Mouse (Mus musculus) cerebellum, adult 18-20 months (tissue): ENCODE measurements around the gene Fry.

Experiments
- DNase-seq, 2 experiments: peaks; one replicate each; pipeline ENCODE4 v3.0.0; 2021

Gene Fry

DNA sequence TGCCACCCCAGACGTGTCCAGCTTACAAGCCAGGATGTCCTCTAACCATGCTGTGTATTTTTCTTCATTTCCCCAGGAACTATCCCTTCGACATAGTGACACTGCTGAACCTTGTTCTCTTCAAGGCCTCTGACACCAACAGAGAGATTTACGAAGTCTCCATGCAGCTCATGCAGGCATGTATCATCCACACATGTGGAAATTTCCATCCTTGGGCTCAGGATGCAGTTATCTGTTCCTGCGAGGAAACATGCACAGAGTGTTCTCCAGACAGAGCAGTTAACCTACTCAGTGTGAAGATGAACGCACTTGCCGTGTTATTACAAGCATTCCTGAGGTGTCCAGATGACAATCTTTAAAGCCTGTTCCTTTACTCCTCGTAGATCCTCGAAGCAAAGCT lies 286.4 kb downstream of the Fry start:
- DNase-seq, result no peak

DNA sequence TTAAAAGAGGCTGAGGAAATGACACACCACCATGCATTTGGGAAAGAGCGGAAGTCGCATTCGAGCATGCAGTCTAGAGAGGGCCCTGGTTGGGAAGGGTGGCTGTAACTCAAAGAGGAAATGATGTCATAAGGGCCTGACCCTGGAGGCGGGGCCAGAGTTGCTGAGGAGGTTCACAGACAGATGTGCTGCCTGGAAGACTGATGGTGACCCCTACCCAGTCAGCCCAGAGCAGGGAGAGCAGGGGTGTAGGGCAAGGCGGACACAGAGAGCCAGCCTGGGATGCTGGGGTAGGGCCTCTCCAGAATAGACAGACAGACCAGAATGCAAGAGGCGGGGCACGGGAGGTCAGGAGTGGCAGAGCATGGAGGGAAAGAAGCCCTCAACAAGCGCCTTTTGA lies 290.5 kb downstream of the Fry start:
- DNase-seq, result no peak

DNA sequence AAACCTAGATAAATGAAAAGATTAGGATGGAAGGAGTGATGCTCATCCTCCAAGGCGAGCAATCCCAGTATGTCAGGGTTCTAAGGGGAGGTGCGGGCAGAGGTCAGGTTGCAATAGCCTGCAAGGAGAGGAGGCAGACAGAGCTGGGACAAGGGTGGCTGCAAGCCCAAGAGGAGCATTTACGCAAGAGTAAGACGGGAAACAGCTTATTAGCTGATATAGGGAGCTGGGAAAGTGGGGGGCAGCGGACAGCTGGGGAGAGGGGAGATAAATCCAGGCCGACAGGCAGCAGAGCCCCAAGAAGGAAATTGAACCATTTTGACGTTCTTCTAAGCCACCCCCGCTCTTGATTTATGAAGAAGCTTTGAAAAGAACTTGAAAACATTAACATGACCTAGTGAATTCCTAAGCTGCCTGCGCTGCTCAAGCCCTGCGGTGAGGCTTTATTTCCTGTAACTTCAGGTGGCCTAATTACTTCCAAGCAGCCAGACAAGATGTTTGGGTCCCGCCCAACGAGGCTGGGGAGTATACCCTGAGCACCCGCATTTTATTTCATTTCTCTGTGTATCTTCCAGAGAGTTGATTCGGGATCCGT lies 291.1 kb downstream of the Fry start:
- no peak for DNase-seq

DNA sequence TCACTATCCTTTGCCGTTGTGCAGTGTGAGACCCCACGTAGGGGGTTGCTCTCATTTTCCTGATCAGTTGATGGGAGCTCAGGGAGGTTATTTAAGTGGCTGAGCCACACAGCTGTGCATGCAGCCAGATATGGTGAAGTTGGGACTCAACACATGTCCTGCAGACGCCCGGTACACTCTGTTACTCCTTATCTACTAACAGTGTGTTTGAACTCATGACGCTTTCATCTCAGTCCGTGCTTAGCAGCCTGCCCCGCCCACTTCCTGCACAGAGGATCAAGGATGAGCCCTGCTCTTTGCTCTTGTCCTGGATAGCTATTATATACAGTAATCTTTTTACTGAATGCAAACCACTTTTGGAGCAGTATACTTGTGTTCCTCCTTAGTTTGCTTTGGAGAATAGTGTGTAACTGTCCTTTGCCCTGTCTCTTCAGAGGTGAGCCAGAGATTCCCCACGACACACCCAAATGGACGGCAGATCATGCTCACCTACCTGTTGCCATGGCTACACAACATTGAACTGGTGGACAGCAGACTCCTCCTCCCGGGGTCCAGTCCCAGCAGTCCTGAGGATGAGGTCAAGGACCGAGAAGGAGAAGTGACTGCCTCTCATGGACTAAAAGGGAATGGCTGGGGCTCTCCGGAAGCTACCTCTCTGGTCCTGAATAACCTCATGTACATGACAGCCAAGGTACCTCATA lies 294.5 kb downstream of the Fry start:
- DNase-seq, result no peak

DNA sequence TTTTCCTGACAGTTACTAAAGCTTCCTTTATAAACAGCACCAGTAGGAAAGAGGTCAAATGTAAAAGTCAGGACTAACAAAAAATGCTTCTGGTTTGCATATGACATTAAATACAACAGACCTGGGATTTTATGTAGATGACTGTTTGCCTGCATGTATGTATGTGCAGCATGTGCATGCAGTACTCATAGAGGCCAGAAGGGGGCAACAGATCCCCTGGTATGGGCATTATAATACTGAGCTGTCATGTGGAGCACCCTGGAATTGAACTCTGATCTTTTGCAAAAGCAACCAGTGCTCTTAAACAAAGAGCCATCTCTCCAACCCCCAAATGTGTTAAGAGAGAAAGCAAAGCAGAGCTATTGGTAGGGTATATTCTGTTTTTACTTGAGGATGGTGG lies 296.4 kb downstream of the Fry start:
- DNase-seq, result no peak

DNA sequence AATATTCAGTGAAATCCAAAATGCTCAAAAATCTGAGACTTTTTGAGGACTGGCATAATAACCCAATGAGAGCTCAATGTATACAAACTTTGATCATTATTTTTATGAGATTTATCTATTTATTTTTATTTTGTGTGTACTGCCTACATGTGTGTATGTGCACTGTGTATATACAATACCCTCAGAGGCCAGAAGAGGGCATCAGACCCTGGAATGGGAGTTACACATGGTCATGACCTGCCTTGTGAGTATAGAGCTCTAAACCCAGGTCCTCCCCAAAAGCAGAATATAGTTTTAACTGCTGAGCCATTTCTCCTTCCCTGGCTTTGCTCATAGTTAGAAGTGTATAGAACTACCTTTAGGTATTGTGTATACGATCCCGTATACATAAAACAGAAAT lies 298.8 kb downstream of the Fry start:
- DNase-seq, result no peak

DNA sequence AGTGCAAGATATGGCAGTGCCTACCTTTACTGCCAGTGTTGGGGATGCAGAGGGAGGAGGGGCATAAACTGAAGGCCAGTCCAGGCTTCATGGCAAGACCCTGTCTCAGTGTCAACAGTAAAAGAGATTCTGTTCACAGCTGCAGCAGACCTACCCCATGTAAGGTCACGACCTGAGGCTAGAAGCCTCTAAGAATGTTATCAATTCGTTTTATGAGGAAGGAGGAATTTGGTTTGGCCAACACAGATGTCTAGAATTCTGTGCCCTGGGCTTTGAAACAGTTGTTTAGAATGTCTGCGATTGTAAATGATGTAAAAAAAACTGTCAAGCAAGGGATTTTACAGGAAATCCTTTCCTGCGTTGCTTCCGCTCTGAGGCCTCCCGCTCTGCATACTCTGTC lies 299.6 kb downstream of the Fry start:
- DNase-seq, result no peak

DNA sequence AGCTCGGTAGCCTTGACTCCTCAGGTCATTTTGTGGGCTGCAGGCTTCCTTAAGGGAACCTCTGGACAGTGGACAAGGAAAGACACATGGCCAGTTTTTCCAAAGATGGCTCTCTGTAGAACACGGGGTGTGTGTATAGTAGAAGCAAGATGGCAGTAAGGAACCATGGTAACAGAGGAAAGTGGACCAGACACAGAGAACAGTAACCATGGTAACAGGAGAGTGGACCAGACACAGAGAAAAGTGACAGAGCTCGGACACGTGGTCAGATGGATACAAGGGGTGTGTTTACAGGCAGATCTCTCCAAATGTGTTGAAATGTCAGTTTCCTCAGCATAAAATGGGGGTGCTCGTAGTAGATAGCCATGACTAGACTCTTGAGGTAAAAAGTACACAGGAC lies 306.6 kb downstream of the Fry start:
- no peak for DNase-seq

DNA sequence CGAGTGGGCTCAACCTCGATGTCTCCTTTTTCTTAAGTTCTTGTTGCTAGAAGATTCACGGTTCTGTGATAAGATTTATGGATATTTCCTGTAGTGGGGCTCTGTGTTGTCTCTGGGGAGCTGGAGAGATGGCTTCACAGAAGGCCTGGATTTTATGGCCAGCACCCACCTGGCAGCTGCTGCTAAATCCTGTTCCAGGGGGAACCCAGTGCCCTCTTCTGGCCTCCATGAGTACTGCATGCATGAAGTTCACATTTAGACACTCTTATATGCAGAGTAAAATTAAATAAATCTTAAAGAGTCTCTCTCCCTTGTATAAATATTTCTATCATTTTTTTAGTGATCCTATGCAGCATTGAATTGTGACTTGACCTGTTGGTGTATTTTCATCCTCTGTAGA lies 308.1 kb downstream of the Fry start:
- DNase-seq, result peak; percentile 61 to 65

DNA sequence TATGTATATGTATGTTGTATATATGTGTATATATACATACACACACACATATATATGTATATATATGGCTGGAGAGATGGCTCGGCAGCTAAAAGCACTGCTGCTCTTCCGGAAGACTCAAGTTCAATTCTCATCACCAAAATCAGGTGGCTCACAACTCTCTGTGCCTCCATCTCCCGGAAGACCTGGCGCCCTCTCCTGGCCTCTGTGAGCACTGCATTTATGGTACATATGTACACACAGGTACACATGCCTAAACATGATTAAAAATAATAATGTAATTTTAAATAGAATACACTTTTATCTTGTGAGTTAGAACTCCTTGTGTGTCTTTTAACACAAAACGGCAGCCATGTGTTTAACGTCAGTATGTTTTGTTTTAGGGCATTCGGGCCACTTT lies 312.8 kb downstream of the Fry start:
- peak in 1 of 2 experiments; percentile 39 for DNase-seq

DNA sequence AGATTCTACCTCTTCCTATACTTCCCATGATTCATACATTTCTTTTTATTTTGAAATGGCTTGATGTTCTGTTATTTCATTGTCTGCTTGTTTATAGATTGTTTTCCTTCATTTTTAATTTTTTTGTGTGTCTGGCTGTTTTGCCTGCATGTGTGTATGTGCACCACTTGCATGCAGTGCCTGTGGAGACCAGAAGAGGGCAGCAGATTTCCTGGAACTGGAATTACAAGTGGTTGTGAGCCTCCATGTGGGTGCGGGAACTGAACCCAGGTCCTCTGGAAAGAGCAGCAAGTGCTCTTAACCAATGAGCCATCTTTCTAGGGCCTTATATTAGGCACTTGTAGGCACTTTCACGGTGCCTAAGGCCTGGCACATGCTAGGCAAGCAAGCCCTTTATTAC lies 314.5 kb downstream of the Fry start:
- no peak for DNase-seq

DNA sequence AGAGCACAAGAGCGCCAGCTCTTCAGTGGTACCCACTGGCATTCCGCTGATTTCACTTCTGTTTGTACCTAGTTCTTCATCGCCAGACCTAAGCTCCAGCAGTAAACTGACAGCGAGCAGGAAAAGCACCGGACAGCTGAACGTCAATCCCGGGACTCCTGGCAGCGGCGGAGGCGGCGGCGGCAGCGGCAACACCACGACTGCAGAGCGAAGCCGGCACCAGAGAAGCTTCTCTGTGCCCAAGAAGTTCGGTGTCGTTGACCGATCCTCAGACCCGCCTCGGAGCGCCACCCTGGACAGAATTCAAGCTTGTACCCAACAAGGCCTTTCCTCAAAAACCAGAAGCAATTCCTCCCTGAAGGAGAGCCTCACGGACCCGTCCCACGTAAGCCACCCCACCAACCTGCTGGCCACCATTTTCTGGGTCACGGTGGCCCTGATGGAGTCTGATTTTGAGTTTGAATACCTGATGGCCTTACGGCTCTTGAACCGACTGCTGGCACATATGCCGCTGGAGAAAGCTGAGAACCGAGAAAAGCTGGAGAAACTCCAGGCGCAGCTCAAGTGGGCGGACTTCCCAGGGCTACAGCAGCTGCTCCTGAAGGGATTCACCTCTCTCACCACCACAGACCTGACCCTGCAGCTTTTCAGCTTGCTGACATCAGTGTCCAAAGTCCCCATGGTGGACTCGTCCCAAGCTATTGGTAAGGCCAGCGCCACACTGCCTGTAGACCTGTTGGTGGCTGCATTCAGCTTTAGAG lies 318.4 kb downstream of the Fry start:
- peak; percentile 80 to 84 for DNase-seq

DNA sequence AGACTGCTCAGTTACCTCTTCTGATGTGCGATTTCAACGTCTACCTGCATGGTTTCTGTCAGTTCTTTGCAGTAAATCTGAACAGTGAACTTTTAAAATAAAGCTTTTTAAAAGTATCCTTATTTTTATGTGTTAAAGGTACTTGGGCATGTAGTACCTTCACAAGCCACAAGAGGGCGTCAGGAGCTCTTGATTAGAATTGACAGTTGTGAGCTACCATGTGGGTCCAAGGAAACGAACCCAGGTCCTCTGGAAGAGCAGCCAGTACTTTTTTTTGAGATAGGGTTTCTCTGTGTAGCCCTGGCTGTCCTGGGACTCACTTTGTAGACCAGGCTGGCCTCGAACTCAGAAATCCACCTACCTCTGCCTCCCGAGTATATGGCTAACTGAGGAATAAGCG lies 323.2 kb downstream of the Fry start:
- peak; percentile 29 to 51 for DNase-seq

DNA sequence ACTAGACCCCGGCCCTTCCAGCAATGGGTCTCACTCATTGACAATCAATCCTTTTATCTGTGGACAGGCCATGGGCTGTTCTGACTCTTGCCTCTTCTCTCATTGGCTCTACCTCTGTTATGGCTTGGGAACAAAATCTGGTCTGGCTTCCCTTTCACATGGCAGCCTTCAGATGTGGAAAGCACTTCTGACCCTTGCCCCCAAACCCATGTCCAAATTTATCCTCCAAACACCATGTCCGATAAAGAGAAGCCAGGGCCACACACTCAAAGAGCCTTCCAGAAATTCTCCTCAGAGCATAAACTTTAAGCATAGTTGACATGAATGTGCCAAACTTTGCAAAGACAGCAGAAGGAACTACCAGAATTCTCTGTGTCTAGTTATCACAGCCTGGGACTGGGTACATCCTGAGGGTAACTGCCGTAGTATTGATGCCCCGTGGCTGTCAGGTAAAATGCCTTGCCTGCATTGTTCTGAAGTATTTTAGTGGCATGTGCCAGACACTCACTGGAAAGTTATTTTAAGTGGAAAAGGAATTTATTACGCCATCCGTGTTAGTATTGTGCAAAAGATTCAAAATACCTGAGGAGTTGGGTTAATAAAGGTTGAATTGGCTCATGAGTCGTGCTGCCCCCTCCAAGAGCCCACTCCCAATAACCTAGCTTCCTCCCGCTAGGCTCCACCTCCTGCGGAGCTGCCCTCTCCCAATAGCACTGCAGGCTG lies 333.0 kb downstream of the Fry start:
- DNase-seq, result no peak

DNA sequence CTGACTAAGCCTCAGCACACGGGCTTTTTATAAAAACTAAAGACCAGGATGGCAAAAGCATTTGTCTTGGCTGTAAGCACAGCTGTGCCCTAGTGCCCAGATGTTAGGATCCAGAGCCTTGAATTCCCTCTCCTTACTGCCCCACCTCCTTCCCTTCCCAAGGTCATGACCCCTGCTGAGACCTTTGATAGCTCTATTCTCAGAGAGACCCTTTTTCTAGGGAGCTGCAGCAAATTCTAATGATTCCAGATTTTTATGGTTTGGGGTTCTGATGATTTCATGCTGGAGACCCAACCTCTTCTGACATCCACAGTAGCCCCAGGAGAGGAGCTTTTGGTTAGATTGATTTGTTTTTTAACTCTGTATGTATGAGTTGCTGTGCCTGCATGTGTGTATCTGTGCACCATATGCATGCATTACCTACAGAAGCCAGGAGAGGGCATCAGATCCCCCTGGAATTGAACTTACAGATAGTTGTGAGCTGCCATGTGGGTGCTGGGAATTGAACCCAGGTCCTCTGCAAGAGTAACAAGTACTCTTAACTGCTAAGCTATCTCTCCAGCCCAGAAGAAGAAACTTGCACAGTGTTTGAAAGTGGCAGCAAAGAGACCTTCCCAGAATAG lies 333.7 kb downstream of the Fry start:
- no peak for DNase-seq

DNA sequence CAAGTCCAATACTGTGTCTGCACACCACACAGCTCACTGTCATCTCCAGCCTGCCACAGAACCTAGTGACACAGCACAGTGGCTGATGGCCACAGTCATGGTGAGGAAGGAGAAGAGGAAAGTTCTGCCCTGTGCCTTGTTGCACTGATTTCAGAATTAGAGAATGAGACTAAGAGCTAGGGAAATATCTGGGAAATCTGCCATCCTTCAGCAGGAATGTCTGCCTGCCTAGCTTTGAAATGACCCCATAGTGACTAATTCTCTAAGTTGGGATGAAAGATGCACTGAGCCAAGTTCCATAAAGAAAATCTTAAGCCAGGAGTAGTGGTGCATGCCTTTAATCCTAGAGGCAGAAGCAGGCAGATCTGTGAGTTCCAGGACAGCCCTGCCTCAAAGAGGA lies 334.2 kb downstream of the Fry start:
- no peak for DNase-seq

DNA sequence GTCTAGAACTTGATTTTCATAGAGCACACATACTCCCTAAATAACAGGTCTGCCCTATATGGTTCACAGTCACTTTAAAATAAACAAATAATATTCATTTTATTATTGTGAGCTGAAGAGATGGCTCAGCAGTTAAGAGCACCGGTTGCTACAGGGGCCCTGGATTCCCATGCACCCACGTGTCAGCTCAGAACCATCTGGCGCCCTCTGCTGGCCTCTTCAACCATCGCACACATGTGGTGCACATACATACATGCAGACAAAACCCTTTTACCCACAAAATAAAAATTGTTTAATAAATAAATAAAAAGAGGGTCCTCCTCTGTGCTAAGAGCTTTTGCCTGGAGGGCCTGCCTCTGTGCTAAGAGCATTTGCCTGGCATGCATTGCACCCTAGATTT lies 335.0 kb downstream of the Fry start:
- DNase-seq, result peak in 1 of 2 experiments; percentile 20

DNA sequence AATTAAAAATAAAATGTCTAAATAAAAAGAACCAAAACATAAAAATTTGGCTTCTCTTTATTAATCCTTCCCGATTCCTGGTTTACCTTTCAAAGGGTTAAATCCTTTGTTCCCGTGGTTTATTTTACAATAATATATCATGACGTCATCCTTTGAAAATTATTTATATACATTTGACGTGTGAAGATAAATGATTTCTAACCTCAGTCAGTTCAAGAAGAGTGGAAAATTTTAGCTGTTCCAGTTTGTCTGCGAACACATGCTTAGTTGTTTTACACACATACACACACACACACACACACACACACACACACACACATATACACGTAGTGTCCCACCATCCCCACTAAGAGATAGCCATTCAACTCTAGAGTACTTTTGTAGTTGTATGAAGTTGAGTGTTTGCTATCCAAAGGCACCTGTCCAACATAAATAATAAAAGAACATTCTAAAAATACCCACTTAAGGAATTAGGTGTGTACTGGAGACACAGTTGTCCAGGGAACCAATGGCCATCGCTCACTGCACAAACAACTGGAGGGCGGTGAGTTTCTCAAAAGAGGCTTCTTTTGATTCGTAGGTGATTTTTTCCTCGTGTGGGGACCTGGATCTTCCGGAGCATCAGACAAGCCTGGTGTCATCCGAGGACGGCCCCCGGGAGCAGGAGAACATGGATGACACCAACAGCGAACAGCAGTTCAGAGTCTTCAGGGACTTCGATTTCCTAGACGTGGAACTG lies 338.9 kb downstream of the Fry start:
- no peak for DNase-seq

DNA sequence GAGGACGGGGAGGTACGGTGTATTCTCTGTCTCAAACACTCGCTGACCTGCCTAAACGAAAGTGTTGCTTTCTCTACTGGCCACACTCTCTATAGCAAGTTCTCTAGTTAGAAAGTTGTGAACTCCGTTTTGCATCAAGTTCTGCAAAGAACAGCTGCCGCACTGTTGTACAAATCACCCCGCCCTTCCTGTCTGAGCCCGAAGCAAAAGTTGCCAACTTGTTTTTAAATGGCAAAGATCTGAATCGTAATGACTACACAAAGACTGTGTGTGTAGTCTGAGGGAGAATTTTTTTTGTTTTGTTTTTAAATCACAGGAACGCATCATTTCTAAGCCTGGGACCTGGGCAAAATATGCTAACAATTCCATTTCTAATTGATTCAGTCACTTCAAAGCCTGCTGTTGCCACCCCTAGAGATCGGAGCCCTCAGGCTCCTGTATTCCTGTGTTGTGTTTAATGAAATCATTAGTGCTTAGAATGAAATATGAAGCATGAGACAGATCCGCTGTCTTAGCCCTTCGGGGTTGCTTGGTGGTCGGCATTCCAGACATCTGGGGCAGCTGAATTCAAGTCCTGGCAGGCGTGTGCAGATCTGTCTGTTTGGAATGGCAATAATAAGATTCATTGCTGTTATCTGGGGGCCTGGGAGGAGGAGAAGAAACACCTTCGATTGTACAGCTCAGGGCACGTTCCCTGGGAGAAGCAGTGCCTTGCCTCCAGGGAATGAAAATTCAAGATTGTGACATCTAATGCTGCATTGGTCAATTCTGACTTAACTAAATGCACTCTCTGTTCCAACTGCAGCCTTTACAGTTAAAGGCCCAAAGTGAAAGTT lies 339.7 kb downstream of the Fry start:
- DNase-seq, result no peak

DNA sequence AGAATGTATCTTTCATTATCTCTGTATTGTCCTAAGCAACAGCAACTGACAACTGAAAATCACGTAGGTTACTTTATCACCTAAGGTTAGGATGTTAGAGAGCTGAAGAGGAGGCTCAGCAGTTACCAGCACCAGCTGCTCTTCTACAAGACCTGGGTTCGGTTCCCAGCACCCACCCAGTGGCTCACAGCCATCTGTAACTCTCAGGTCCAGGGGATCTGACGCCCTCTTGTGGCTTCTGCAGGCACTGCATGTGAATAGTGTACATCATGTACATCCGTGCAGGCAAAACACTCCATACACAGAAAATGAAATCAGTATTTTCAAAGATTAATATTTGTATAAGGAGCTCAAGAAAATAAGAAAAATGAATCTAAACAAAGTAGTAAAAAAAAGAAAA lies 341.4 kb downstream of the Fry start:
- no peak for DNase-seq

DNA sequence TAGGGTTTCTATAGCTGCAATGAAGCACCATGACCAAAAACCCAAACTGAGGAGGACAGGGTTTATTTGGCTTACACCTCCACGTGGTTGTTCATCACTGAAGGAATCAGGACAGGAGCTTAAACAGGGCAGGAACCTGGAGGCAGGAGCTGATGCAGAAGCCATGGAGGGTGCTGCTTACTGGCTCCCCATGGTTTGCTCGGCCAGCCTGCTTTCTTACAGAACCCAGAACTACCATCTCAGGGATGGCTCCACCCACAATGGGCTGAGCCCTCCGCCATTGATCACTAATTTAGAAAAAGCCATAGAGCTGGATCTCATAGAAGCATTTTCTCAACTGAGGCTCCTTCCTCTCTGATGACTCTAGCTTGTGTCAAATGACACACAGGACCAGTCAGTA lies 346.3 kb downstream of the Fry start:
- DNase-seq, result no peak

DNA sequence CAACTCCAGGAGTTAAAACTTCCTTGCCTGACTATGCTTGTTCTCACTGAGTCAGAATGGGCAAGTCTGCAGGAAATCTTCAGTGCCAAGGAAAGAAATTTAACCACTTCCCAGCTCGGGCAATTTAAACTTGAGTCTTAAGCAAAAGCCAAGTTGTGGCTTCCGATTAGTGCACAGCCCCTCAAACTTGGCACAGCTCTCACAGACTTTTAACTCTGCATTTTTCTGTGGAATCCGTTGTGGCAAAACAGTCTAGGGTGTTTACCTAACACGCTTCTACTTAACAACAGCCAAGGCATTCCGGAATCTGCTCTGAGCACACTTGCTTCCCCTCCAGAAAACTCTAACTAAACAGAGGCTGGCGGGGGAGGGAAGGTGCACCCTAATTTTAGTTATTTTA lies 346.8 kb downstream of the Fry start:
- DNase-seq, result no peak
